Mouse (Mus musculus): ENCODE results near the gene Usp39.

DNA sequence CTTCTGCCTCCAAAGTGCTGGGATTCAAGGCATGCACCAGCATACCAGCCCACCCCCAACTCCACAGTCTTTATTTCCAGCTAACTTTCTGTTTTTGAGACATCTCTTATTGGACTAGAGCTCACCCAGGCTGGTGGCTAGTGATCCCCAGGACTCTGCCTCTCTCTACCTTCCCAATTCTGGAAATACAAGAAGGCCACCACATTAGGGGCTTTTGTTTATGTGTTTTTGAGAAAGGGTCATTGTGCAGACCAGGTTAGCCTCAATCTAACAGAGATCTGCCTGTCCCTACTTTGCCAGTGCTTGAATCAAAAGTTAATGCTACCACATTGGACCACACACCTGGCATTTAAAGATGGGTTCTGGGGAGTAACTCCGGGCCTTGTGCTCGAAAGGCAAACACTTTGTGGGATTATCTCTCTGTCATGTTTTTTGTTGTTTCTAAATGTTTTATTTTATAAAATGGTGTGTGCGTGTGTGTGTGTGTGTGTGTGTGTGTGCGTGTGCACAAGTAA lies 22.5 kb upstream of the Usp39 start:
- TF ChIP-seq ZC3H11A (IDR thresholded peaks at IDR 0.05; ENCODE audit: borderline replicate concordance, low read depth, low read length) (no peak), ZNF384 (IDR thresholded peaks at IDR 0.05; ENCODE audit: low read depth, low read length) (no peak), MAFK (IDR thresholded peaks at IDR 0.05; ENCODE audit: insufficient read depth, low read depth, low read length) (no peak), CHD2 (IDR thresholded peaks at IDR 0.05; ENCODE audit: low read depth, low read length) (no peak)

Measured in ES-E14 (cell line).